Mouse (Mus musculus) liver, embryonic 13.5 days (tissue): ENCODE results near the gene Glrb. TPM values are rescaled to one million over a fixed set of nuclear protein-coding genes. Genes with fewer than 3 reads are reported as not detected.

Experiments
- ATAC-seq: fragments of 200-750 bp; cut with Nextera tagmentation; 2 replicates; pipeline ENCODE4 v1.8.0; 2017; ENCODE audit warnings: low read depth, mild to moderate bottlenecking, moderate number of reproducible peaks, moderate library complexity
- DNase-seq: peaks from one replicate; pipeline ENCODE4 v3.0.0; 2022
- H3K27ac ChIP-seq: fragments of 300-500 bp; sonication (generic); 2 replicates; pipeline ENCODE4 v1.5.1; 2015; ENCODE audit warnings: moderate library complexity, mild to moderate bottlenecking, inconsistent platforms
- H3K27me3 ChIP-seq: fragments of 300-500 bp; sonication (generic); 2 replicates; pipeline ENCODE4 v1.6.1; 2015; ENCODE audit warnings: mild to moderate bottlenecking, inconsistent platforms
- H3K36me3 ChIP-seq: fragments of 300-500 bp; sonication (generic); 2 replicates; pipeline ENCODE4 v1.6.1; 2015; ENCODE audit warnings: mild to moderate bottlenecking, inconsistent platforms
- H3K4me1 ChIP-seq: fragments of 300-500 bp; sonication (generic); replicated peaks from 2 replicates; pipeline ENCODE4 v1.6.1; 2015; ENCODE audit warnings: inconsistent platforms
- H3K4me2 ChIP-seq: fragments of 300-500 bp; sonication (generic); 2 replicates; pipeline ENCODE4 v1.6.1; 2015; ENCODE audit warnings: inconsistent platforms, mild to moderate bottlenecking, moderate library complexity
- H3K4me3 ChIP-seq: fragments of 300-500 bp; sonication (generic); replicated peaks from 2 replicates; pipeline ENCODE4 v1.5.1; 2015; ENCODE audit warnings: mild to moderate bottlenecking, inconsistent platforms
- H3K9ac ChIP-seq: fragments of 300-500 bp; sonication (generic); 2 replicates; pipeline ENCODE4 v1.6.1; 2015; ENCODE audit warnings: mild to moderate bottlenecking, inconsistent platforms
- H3K9me3 ChIP-seq: fragments of 300-500 bp; sonication (generic); replicated peaks from 2 replicates; pipeline ENCODE4 v1.6.1; 2016; ENCODE audit warnings: inconsistent platforms
- WGBS: fragments of 180-500 bp; shearing (Covaris S2); methylation state at CpG from one replicate; pipeline ENCODE4 v1.1.7; 2015; ENCODE audit not compliant: insufficient replicate concordance; 5-methylcytosine and 5-hydroxymethylcytosine counted together
- polyA plus RNA-seq: library from polyadenylated mRNA; unstranded; fragments of >200 nt; fragmentation: Nextera tagmentation; extraction: Ambion mirVana; gene quantifications from 2 replicates; pipeline ENCODE4 v1.2.1, GENCODE M21; 2015

The Glrb gene
- polyA plus RNA-seq: 0.31 and 0.66 TPM in 2 replicates

GRCm38 (mm10) chr3:80913111-80913778 is at the start of gene Glrb:
Gene Glrb, minus strand, starts transcription at chr3:80913660.
- peaks cover 22% of the 10 kb centered on the region for H3K27me3 ChIP-seq
- DNase-seq (no peak), ATAC-seq (no peak)
- H3K9me3 ChIP-seq: no peaks in the 10 kb centered on the region
- no peak within 1 kb of the TSS for H3K9ac ChIP-seq
- H3K36me3 ChIP-seq: no peaks in the 10 kb centered on the region
- H3K4me3 ChIP-seq: peak within 1 kb of the TSS; percentile 52
- H3K4me2 ChIP-seq: peak within 1 kb of the TSS; percentile 68
- no peaks in the 10 kb centered on the region for H3K4me1 ChIP-seq
- H3K27ac ChIP-seq: no peak within 1 kb of the TSS
- under 1% methylated on average over 58 of the region's 76 CpGs for WGBS

- H3K4me3 ChIP-seq: no peak overlapping the region
- no peaks in the 10 kb centered on the region for H3K36me3 ChIP-seq
- no peak overlapping the region for H3K27ac ChIP-seq
- no peak overlapping the region for H3K9ac ChIP-seq
- H3K4me1 ChIP-seq: no peaks in the 10 kb centered on the region
- no peaks in the 10 kb centered on the region for H3K9me3 ChIP-seq
- H3K27me3 ChIP-seq: no peaks in the 10 kb centered on the region
- no peak overlapping the region for H3K4me2 ChIP-seq
- DNase-seq: no peak
- ATAC-seq: no peak
Measured at GRCm38 (mm10) chr3:80959965-80960364, 46.5 kb upstream of the Glrb start.

- DNase-seq (no peak), ATAC-seq (no peak)
- no peaks in the 10 kb centered on the region for H3K9me3 ChIP-seq
- 26% methylated on average over 1 of the region's 1 CpGs for WGBS
- no peak overlapping the region for H3K9ac ChIP-seq
- H3K4me3 ChIP-seq: no peak overlapping the region
- no peaks in the 10 kb centered on the region for H3K36me3 ChIP-seq
- no peaks in the 10 kb centered on the region for H3K27me3 ChIP-seq
- no peaks in the 10 kb centered on the region for H3K4me1 ChIP-seq
- H3K27ac ChIP-seq: no peak overlapping the region
- no peak overlapping the region for H3K4me2 ChIP-seq
Measured at GRCm38 (mm10) chr3:80958591-80958990, 45.1 kb upstream of the Glrb start.

- Histone ChIP-seq H3K4me2 (peak overlapping the region; percentile 68), H3K9ac (no peak overlapping the region), H3K36me3 (no peaks in the 10 kb centered on the region), H3K27me3 (peaks cover 22% of the 10 kb centered on the region), H3K4me3 (peak overlapping the region; percentile 52), H3K9me3 (no peaks in the 10 kb centered on the region), H3K27ac (no peak overlapping the region), H3K4me1 (no peaks in the 10 kb centered on the region)
- 18% methylated on average over 6 of the region's 6 CpGs for WGBS
- DNase-seq (no peak), ATAC-seq (no peak)
Measured at GRCm38 (mm10) chr3:80913779-80914284, 372 bp upstream of the Glrb start.

GRCm38 (mm10) chr3:80894745-80895480 is 18.5 kb downstream of the Glrb start:
- no peak for DNase-seq
- H3K27ac ChIP-seq: no peak overlapping the region
- WGBS: 49% methylated on average over 5 of the region's 5 CpGs

GRCm38 (mm10) chr3:80894328-80894727 is 19.1 kb downstream of the Glrb start:
- Histone ChIP-seq H3K27ac (no peak overlapping the region), H3K4me2 (no peak overlapping the region), H3K9ac (no peak overlapping the region), H3K27me3 (no peaks in the 10 kb centered on the region), H3K36me3 (no peaks in the 10 kb centered on the region), H3K9me3 (no peaks in the 10 kb centered on the region), H3K4me1 (no peaks in the 10 kb centered on the region), H3K4me3 (no peak overlapping the region)
- DNase-seq (no peak), ATAC-seq (no peak)
- 71% methylated on average over 5 of the region's 5 CpGs for WGBS

More at GRCm38 (mm10) chr3:80894745-80895480, 18.5 kb downstream of the Glrb start:
- no peaks in the 10 kb centered on the region for H3K9me3 ChIP-seq
- no peaks in the 10 kb centered on the region for H3K36me3 ChIP-seq
- H3K4me1 ChIP-seq: no peaks in the 10 kb centered on the region
- ATAC-seq: no peak
- no peaks in the 10 kb centered on the region for H3K27me3 ChIP-seq
- H3K9ac ChIP-seq: no peak overlapping the region
- no peak overlapping the region for H3K4me2 ChIP-seq
- no peak overlapping the region for H3K4me3 ChIP-seq

GRCm38 (mm10) chr3:80893055-80893690 is 20.3 kb downstream of the Glrb start:
- Histone ChIP-seq H3K9me3 (no peaks in the 10 kb centered on the region), H3K27ac (no peak overlapping the region), H3K4me3 (no peak overlapping the region), H3K9ac (no peak overlapping the region), H3K4me2 (no peak overlapping the region), H3K27me3 (no peaks in the 10 kb centered on the region), H3K36me3 (no peaks in the 10 kb centered on the region), H3K4me1 (no peaks in the 10 kb centered on the region)
- WGBS: 29% methylated on average over 4 of the region's 4 CpGs
- DNase-seq: no peak
- no peak for ATAC-seq

- H3K9me3 ChIP-seq: no peaks in the 10 kb centered on the region
- no peaks in the 10 kb centered on the region for H3K36me3 ChIP-seq
- ATAC-seq: no peak
- H3K4me3 ChIP-seq: no peak overlapping the region
- H3K9ac ChIP-seq: no peak overlapping the region
- no peak overlapping the region for H3K4me2 ChIP-seq
- no peak overlapping the region for H3K27ac ChIP-seq
- DNase-seq: no peak
- 43% methylated on average over 4 of the region's 4 CpGs for WGBS
- no peaks in the 10 kb centered on the region for H3K4me1 ChIP-seq
- no peaks in the 10 kb centered on the region for H3K27me3 ChIP-seq
Measured at GRCm38 (mm10) chr3:80891087-80891486, 22.4 kb downstream of the Glrb start.

- H3K4me1 ChIP-seq: no peaks in the 10 kb centered on the region
- H3K27ac ChIP-seq: no peak overlapping the region
- ATAC-seq (no peak), DNase-seq (no peak)
- no peaks in the 10 kb centered on the region for H3K9me3 ChIP-seq
- no peaks in the 10 kb centered on the region for H3K27me3 ChIP-seq
- H3K36me3 ChIP-seq: no peaks in the 10 kb centered on the region
- H3K4me3 ChIP-seq: no peak overlapping the region
- no peak overlapping the region for H3K4me2 ChIP-seq
- no peak overlapping the region for H3K9ac ChIP-seq
- WGBS: 54% methylated on average over 1 of the region's 1 CpGs
Measured at GRCm38 (mm10) chr3:80885174-80885573, 28.3 kb downstream of the Glrb start.

- no peaks in the 10 kb centered on the region for H3K4me1 ChIP-seq
- DNase-seq: no peak
- H3K36me3 ChIP-seq: no peaks in the 10 kb centered on the region
- no peak for ATAC-seq
- no peak overlapping the region for H3K4me3 ChIP-seq
- 65% methylated on average over 6 of the region's 6 CpGs for WGBS
- no peak overlapping the region for H3K9ac ChIP-seq
- no peak overlapping the region for H3K27ac ChIP-seq
- H3K27me3 ChIP-seq: no peaks in the 10 kb centered on the region
- no peaks in the 10 kb centered on the region for H3K9me3 ChIP-seq
- no peak overlapping the region for H3K4me2 ChIP-seq
Measured at GRCm38 (mm10) chr3:80883601-80884000, 29.9 kb downstream of the Glrb start.

- Histone ChIP-seq H3K9me3 (no peaks in the 10 kb centered on the region), H3K4me3 (no peak overlapping the region), H3K27me3 (no peaks in the 10 kb centered on the region), H3K9ac (no peak overlapping the region), H3K36me3 (no peaks in the 10 kb centered on the region), H3K4me2 (no peak overlapping the region), H3K4me1 (no peaks in the 10 kb centered on the region), H3K27ac (no peak overlapping the region)
- ATAC-seq (no peak), DNase-seq (no peak)
- WGBS: 71% methylated on average over 6 of the region's 6 CpGs
Measured at GRCm38 (mm10) chr3:80880660-80881293, 32.7 kb downstream of the Glrb start.
